Mouse (Mus musculus) fibroblast of lung, adult 2 months (primary cell): ENCODE results near the gene Ugt1a9.

Experiments
- DNase-seq: peaks from one replicate; pipeline ENCODE4 v3.0.0-alpha.2; 2011; ENCODE audit warnings: low read depth

Ugt1a9 gene

DNA sequence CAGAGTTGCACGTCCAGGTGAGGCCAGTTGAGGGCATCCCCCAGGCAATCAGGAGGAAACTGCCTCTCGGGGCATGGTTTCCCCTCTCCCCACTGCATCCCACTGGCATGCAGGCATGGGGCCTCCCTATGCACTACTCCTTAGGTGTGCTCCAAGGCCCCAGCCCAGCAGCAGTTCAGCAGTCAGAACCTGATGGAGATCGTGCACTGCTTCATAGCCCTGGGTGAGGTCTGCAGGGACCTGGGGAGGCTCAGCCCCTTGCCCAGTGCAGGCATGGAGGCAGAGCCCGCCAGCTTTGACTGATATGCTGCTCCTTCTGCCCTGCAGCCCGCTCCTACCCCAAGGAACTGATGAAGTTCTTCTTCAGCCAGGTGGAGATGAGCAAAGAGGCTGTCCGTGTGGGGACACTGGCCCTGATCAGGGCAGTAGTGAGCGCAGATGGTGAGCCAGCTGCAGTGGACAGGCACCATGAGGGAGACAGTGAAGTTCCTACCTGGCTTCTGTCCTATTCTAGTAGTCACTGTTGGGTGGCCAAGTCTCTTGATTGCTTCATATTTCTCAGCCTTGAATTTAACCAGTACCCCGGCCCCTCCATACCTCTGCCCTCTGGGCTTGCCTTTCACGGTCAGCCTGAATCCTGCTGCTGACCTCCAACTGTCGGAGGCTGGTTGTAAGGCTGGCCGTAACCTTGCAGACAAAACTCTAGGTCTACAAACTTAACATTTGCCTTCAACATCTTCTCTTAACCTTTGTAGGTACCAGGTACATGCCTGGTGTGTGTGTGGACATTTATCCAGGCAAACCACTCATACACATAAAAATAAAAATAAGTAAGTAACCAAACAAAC is 164.7 kb downstream of the Ugt1a9 start:
- DNase-seq: no peak

GRCm38 (mm10) chr1:88235894-88236415 is 165.4 kb downstream of the Ugt1a9 start:
- DNase-seq: no peak

- no peak for DNase-seq
Observed at GRCm38 (mm10) chr1:88237311-88237710, 166.7 kb downstream of the Ugt1a9 start.

DNA sequence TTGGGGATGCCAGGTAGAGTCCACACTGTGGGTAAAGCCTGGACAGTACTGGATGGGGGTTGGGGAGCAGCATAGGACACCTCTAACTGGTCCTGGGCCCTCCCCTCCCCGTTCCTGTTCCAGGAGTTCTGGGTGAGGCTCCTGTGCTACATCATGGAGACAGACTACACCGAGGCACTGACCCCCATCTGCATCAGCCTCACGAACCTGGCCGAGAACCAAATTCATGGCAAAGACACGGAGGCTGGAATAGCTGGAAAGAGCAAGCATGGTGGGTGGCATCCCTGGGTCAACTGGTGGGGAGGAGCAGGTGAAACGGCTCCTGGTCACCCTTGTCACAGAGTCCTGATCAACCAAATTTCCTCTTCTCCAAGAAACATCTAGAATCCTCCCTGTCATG is 168.2 kb downstream of the Ugt1a9 start:
- DNase-seq: no peak

DNA sequence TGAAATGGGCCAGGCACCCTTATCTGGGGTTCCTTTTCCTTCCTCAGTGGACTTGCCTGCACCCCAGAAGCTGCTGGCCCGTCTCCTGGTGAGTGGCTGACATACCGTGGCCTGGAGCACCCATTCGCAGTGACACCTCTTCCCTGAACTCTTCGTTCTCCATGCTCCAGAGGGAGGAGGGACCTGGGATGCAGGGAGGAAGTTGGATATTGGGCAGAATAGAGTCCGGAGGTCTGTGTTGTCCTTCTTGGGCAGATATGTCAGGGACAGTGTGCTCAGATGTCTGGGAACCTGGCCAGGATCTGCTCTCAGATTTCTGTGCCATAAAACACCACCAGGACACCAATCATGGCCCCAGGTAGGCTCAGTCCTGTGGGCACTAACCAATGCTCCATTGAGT is 169.5 kb downstream of the Ugt1a9 start:
- no peak for DNase-seq

DNA sequence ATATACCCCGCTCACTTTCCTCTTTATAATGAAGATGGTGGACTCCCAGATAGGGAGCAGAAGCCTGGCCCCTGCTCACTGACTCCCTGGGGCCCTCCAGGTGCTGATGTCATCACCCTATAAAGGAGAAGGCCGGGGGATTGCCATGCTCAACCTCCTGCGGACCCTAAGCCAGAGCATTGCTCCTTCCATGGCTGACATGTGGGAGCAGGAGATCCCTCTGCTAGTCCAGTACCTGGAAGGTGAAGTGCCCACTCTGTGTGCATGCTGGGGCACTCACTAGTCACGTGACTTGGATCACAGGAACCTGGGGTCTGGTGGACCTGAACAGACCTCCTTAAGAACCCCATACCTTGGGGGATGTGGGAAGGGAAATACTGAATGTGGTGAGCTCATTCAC is 170.0 kb downstream of the Ugt1a9 start:
- DNase-seq: no peak

- no peak for DNase-seq
Observed at GRCm38 (mm10) chr1:88243861-88244260, 173.3 kb downstream of the Ugt1a9 start.

GRCm38 (mm10) chr1:88245881-88246280 is 175.3 kb downstream of the Ugt1a9 start:
- DNase-seq: no peak

DNA sequence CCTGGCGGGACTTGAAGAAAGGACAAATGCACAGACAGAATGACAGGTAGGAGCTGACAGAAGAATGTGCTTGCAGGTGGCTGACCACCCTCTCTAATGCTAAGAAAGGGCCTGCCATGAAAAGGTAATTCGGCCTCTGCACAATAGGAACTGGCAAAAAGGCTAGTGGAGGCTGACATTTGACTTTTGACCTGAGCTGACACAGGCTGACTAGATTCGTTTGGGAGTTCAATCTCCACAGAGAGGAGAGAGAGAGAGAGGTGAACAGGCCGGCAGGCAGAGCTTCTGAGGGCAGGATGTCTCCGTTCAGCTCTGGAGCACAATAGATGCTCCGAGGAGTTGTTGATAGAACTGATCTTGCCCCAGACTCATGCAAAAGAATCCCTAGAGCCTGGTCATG is 175.8 kb downstream of the Ugt1a9 start:
- no peak for DNase-seq

DNA sequence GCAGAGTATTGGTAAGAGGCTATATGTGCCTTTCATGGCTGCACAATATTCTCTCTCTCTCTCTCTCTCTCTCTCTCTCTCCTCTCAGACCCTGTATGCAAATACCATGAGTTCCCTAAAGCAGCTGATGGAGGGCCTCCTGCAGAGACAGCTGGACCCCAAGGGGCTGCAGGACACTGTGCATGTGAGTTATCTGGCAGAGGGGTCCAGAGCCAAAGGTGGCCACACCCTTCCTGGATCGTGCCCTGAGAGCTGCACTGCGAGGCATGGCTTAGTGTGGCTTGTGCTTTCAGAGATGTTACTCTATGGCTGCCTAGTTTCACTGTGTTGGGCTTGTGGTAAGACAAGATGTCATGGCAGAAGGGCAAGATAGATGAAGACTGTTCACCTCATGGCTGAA is 177.1 kb downstream of the Ugt1a9 start:
- DNase-seq: no peak

- no peak for DNase-seq
Observed at GRCm38 (mm10) chr1:88248658-88249057, 178.1 kb downstream of the Ugt1a9 start.

GRCm38 (mm10) chr1:88249596-88249995 is 179.0 kb downstream of the Ugt1a9 start:
- no peak for DNase-seq

DNA sequence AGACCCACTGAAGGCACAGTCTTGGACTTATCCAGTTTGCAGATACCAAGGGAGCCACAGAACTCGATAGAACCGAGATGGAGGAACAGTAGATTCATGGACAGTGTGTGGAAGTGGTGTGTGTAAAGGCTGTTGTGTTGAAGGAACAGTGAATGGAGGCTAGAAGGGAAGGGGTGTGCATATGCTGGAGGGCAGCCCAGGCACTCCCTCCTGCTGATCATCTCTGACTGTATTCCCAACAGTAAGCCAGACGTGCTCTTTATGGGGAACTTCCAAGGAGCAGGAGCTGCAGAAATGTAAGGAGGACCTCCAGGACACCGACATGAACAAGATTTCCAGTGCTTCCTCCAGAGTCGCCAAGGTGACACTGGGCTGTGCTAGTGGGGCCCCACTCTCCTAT is 179.4 kb downstream of the Ugt1a9 start:
- DNase-seq: no peak

DNA sequence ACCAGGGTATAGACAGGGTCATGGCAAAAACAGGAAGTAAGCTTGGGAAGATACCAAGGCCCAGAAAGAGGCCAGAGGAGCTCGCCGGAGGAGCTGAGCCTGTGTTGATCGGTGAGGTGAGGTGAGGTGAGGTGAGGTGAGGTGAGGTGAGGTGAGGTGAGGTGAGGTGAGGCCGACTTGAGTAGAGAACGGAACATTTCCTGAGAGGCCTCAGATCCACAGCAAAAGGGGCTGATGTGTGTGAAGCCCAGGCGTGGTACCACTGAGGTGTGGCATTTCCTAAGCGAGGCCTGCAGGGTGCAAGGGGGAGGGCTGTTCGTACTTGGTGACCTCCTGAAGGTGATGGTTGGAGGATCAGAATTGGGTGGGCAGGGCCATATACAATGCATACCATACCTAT is 182.5 kb downstream of the Ugt1a9 start:
- DNase-seq: no peak

DNA sequence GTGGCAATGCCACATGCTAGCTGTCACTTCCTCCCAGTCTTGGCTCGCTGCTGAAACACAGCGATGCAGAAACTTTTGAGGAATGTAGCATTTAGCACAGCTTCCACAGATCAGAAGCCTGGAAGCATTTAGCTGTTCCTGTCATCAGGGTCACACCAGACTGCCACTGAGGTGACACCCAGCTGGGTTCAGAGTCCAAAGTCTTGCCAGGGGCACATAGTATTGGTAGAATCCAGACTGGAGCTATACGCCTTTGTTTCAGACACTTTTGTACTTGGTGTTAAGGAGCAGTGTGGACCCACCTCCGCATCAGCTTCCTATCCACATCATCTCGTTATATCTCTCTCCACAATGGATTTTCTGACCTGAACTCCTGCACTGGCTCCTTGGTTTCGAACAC is 182.9 kb downstream of the Ugt1a9 start:
- no peak for DNase-seq

DNA sequence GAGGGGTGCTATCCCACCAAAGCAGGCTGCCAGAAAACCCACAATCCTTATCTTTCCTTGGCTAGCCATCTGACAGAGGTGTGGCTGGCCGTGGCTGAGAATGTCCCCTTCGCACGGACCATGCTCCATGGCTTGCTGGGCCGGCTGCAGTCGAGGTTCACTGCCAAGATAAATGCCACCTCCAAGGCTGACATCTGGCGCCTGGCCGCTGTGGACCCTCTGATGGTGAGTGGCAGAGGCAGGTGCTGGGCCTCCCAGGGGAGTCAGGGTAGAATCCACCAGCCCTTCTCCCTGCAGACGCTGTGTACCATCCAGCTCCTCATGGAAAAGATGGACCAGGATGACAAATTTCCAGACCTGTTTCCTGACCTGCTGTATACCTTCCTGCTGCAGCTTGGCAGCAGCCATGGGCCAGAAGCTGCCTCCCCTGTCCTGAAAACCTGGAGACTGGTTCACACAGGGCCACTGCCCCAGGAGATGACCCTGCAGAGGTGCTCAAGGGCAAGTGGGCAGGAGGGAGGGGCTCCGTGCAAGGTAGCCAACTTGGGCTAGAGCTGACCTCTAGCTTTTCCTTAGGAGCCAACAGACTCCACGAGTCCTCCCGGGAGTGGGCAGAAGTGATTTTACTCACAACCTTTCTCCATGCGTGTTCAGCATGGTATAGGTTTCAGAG is 184.3 kb downstream of the Ugt1a9 start:
- no peak for DNase-seq

DNA sequence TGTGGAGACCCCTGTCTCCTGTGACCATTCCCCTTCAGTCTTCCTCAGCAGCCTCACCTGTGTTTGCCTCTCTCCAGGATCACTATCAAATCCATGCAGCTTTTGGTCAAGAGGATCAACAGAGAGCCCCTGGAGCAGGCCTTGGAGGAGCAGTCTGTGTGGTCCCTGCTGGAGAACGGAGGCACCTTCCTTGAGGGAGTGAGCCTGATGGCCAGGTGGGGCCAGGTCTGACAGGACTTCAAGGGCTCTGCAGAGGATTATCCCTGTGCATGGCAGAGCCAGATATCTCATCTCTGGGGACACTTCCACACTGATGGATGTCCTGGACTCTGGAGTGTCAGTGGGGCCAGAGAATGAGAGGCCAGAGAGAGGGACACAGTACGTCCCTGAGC is 184.9 kb downstream of the Ugt1a9 start:
- DNase-seq: no peak

- no peak for DNase-seq
Observed at GRCm38 (mm10) chr1:88255989-88256754, 185.6 kb downstream of the Ugt1a9 start.

DNA sequence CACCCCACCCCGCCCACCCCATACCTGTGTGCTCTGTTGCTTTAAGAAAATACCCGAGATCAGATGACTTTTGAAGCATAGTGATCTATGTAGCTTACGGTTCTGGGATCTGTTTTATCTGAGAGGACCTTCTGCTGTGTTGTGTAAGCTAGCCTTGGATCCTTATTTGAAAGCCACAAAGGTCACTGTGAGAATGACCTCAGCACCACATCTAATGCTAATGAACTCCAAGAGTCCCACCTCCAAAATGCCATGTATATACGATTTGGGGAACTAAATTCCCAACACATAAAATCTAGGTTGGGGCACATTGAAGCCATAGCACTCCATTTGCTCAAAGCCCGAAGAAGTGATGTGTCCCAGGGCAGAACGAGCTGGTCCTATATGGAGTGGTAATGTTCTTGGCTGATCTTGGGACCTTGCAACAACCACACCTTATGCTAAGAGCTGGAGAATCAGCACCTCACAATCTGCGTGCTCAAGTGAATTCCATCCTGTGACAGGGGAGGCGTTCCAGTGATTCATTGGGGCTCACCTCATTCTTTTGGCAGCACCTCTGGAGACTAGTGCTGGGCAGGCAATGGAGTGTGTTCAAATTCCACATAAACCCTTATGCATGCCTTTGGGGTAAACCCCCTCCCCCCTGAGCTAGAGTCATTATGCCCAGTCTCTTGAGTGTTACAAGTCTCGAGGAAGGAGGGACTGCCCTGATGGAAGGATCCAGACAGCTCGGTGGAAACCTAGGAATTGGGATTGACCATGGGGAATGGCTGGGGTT is 186.5 kb downstream of the Ugt1a9 start:
- no peak for DNase-seq

GRCm38 (mm10) chr1:88257681-88258080 is 187.1 kb downstream of the Ugt1a9 start:
- DNase-seq: no peak

DNA sequence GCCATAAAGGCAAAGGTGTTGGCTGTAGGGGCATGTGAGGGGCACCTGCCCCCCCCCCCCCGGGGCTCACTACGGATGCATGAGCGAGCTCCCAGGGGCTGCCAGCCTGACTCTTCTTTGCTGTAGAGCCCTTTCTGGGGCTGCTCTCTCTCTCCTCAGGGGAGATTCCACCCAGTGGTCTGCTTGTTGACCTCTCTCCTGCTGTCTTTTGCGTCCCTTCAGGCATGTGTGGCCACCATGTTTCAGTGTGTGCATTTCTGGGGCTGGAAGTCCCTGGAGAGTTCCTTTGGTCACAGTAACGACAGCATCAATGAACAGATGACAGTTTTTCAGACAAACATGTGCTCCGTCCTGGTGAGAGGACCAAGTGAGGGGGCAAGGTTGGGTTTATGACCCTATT is 187.8 kb downstream of the Ugt1a9 start:
- DNase-seq: no peak
